Mouse (Mus musculus): Measurements from ENCODE around the gene Plch1. TPM values are rescaled to one million over a fixed set of nuclear protein-coding genes. Genes with fewer than 3 reads are reported as not detected.
A peak's percentile ranks its signal among the peaks of the same experiment; 100 is the strongest.

Gene Plch1
- polyA plus RNA-seq, 1 experiment from 2014 or later = 7.4 TPM

DNA sequence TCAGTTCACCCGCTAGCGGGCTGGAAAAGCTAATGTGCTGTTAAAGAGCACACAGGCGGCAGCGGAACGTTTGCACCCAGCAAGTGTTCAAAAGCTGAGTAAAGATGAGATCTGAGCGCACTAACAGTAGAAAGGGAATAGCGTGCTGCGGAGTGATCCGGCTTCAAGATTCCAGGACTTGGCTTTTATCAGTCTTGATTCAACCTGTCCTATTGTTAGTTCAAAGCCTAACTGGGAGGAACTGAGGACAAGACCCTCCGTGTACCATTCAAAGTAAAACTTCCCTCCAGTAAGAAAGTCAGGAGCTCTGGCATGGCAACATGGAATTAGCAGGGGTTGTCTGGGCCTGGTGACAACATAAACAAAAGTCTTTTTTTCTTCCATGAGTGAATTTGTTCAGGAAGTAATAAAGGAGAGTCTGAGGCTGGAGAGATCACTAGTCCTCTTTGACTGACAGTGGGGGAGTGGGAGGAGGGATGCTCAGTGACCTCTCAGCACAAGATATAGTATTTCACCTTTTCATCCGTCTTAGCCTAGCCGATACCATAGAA is 824 bp upstream of the Plch1 start:
- ATAC-seq (ENCODE audit: insufficient read depth, low FRiP score) = no peak
- Histone ChIP-seq H3K4me1 (ENCODE audit: control insufficient read depth, insufficient read depth, low read length) (peaks cover under 1% of the 10 kb centered on the region), H3K9ac (ENCODE audit: low read length) (no peak overlapping the region), H3K4me3 (replicated peaks; ENCODE audit: low read length) (peak overlapping the region; percentile 75), H3K4me2 (ENCODE audit: low read depth, low read length) (peak overlapping the region; percentile 94), H3K27me3 (ENCODE audit: control insufficient read depth, insufficient read depth, low read length) (no peaks in the 10 kb centered on the region; the same call in 1 of the 2 replicates), H3K9me3 (replicated peaks; ENCODE audit: control insufficient read depth, low read length) (no peaks in the 10 kb centered on the region), H3K27ac (ENCODE audit: low read length) (no peak overlapping the region), H3K36me3 (ENCODE audit: control insufficient read depth, insufficient read depth, low read length) (no peaks in the 10 kb centered on the region)
- WGBS = 7% methylated on average over 12 of the region's 12 CpGs

DNA sequence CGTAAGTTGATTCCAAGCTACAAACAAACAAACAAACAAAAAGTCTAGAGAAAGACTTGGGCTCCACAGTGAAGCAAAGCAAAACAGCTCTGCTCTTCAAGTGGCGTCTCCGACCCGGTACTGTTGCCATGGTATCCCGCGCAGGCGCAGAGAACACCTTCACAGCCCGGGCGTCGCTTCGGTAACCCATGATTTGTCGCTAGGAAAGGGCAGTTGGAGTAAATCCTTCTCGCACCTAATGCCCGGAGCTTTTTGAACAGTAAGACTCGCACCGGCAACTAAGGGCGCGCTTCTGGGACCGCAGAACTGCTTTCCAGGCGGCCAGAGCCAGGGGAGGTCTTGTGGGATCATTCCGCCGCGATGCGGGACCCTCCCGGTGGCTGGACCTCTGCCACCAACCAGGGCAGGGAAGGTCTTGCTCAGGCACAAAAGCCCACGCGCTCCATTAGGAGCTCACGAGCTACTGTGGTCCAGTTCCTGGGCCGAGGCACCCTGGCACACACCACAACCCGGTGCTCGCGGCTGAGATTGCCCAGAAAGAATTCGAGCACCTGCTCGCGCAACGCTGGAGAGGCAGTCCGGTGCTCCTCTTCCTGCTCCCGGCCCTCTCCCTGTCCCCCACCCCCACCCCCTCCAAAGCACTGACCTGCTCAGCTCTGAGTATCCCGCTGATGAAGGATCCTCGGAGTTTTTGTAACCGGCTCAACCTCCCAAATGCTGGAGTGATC is 527 bp downstream of the Plch1 start:
- Histone ChIP-seq H3K9me3 (replicated peaks; ENCODE audit: control insufficient read depth, low read length) (no peaks in the 10 kb centered on the region), H3K4me2 (ENCODE audit: low read depth, low read length) (peak overlapping the region; percentile 94), H3K27me3 (ENCODE audit: control insufficient read depth, insufficient read depth, low read length) (no peaks in the 10 kb centered on the region; the same call in 1 of the 2 replicates), H3K4me1 (ENCODE audit: control insufficient read depth, insufficient read depth, low read length) (no peaks in the 10 kb centered on the region), H3K4me3 (replicated peaks; ENCODE audit: low read length) (peak overlapping the region; percentile 75), H3K27ac (ENCODE audit: low read length) (peak overlapping the region; percentile 87), H3K36me3 (ENCODE audit: control insufficient read depth, insufficient read depth, low read length) (no peaks in the 10 kb centered on the region), H3K9ac (ENCODE audit: low read length) (peak overlapping the region; percentile 76)
- ATAC-seq (ENCODE audit: insufficient read depth, low FRiP score) = peak; percentile 84; the same call in 1 of the 2 replicates
- under 1% methylated on average over 41 of the region's 41 CpGs for WGBS

DNA sequence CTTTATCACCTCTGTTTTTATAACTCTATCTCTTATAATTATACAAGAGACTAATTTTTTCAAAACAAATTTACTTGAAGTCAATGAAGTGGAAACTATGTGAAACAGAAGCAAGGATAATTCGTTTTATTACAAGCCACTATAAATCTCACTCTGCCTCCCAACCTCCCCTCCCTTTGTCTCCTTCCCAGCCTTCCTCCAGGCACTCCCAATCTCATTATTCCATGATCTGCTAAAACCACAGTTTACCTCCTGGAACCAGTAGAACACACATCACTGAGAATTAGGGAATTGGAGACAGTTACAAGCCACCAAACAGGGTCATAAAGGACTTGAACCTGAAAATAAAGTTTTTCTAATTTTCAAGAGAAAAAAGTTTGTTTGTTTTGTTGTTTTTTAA is 2.1 kb downstream of the Plch1 start:
- H3K9ac ChIP-seq (ENCODE audit: low read length) = no peak overlapping the region
- no peaks in the 10 kb centered on the region; the same call in 1 of the 2 replicates for H3K27me3 ChIP-seq (ENCODE audit: control insufficient read depth, insufficient read depth, low read length)
- no peak overlapping the region for H3K4me3 ChIP-seq (replicated peaks; ENCODE audit: low read length)
- no peaks in the 10 kb centered on the region for H3K4me1 ChIP-seq (ENCODE audit: control insufficient read depth, insufficient read depth, low read length)
- no peak for ATAC-seq (ENCODE audit: insufficient read depth, low FRiP score)
- H3K36me3 ChIP-seq (ENCODE audit: control insufficient read depth, insufficient read depth, low read length) = no peaks in the 10 kb centered on the region
- WGBS = 17% methylated on average over 1 of the region's 1 CpGs
- 0 out of 2 replicates have a peak overlapping the region, but pooled peaks have one; percentile 94 for H3K4me2 ChIP-seq (ENCODE audit: low read depth, low read length)
- no peaks in the 10 kb centered on the region for H3K9me3 ChIP-seq (replicated peaks; ENCODE audit: control insufficient read depth, low read length)
- H3K27ac ChIP-seq (ENCODE audit: low read length) = no peak overlapping the region

DNA sequence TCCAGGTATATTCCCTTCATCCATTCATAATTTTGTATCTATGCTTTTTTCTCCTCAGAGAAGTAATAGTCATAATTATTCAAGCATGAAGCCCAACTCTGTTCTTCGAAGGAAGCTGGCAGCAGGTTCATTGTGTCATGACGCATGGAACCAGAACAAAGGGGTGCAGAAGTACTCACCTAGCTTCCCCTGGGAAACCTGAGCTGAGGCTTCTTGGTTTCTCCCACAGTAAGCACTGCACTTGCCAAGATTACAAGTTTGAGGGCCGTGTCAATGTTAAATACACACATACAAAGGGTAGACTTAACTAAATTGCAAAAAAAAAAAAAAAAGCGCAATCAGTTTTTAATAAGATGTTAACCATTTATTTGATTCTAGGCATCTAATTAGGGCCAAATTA is 3.0 kb downstream of the Plch1 start:
- Histone ChIP-seq H3K36me3 (ENCODE audit: control insufficient read depth, insufficient read depth, low read length) (no peaks in the 10 kb centered on the region), H3K4me2 (ENCODE audit: low read depth, low read length) (no peak overlapping the region), H3K27ac (ENCODE audit: low read length) (no peak overlapping the region), H3K27me3 (ENCODE audit: control insufficient read depth, insufficient read depth, low read length) (no peaks in the 10 kb centered on the region; the same call in 1 of the 2 replicates), H3K9ac (ENCODE audit: low read length) (no peak overlapping the region), H3K9me3 (replicated peaks; ENCODE audit: control insufficient read depth, low read length) (no peaks in the 10 kb centered on the region), H3K4me1 (ENCODE audit: control insufficient read depth, insufficient read depth, low read length) (no peaks in the 10 kb centered on the region), H3K4me3 (replicated peaks; ENCODE audit: low read length) (no peak overlapping the region)
- no peak for ATAC-seq (ENCODE audit: insufficient read depth, low FRiP score)
- WGBS = 78% methylated on average over 4 of the region's 4 CpGs

DNA sequence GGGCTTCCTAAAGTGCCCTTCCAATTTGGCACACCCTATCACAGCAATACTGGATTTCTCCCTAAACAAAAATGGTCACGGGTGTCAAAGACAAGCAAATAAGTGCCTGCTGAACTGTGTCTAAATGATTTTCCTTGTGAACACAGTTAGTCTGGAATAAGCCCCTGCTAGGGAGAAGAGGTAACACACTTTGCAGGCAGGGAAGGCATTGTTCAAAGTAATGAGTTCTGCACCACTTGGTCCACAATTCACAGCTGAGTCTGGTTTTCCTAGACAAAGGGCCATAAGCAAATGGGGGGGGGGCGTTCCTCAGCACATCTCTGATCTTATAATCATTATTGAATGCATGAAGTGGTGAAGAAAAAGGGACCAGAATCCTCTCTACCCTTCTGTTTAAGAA is 3.5 kb downstream of the Plch1 start:
- H3K9me3 ChIP-seq (replicated peaks; ENCODE audit: control insufficient read depth, low read length) = no peaks in the 10 kb centered on the region
- no peak overlapping the region for H3K9ac ChIP-seq (ENCODE audit: low read length)
- H3K4me2 ChIP-seq (ENCODE audit: low read depth, low read length) = no peak overlapping the region
- ATAC-seq (ENCODE audit: insufficient read depth, low FRiP score) = no peak
- 58% methylated on average over 2 of the region's 2 CpGs for WGBS
- no peaks in the 10 kb centered on the region for H3K36me3 ChIP-seq (ENCODE audit: control insufficient read depth, insufficient read depth, low read length)
- H3K4me3 ChIP-seq (replicated peaks; ENCODE audit: low read length) = no peak overlapping the region
- no peak overlapping the region for H3K27ac ChIP-seq (ENCODE audit: low read length)
- no peaks in the 10 kb centered on the region; the same call in 1 of the 2 replicates for H3K27me3 ChIP-seq (ENCODE audit: control insufficient read depth, insufficient read depth, low read length)
- H3K4me1 ChIP-seq (ENCODE audit: control insufficient read depth, insufficient read depth, low read length) = no peaks in the 10 kb centered on the region

DNA sequence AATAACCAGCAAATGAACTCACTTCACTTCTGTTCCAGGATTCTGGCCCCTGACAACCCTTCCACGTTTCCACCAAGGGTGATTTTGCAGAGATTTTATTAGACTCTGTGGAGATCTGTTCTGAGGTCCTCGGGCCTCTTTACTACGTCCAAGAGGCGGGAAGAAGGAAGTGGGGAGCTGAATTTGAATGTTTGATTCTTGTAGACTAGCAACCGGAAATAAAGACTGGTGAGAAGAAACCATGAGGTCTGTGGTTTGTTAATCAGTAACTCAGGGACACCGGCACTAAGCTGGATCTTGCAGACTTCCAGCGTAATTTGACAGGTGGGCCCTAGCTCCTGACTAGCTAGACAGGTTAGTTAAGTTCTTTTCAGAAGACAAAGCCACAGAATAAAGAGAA is 5.6 kb downstream of the Plch1 start:
- Histone ChIP-seq H3K4me1 (ENCODE audit: control insufficient read depth, insufficient read depth, low read length) (no peaks in the 10 kb centered on the region), H3K27ac (ENCODE audit: low read length) (peak overlapping the region; percentile 91), H3K4me2 (ENCODE audit: low read depth, low read length) (peak overlapping the region; percentile 40), H3K27me3 (ENCODE audit: control insufficient read depth, insufficient read depth, low read length) (no peaks in the 10 kb centered on the region; the same call in 1 of the 2 replicates), H3K4me3 (replicated peaks; ENCODE audit: low read length) (peak overlapping the region; percentile 44), H3K36me3 (ENCODE audit: control insufficient read depth, insufficient read depth, low read length) (no peaks in the 10 kb centered on the region), H3K9me3 (replicated peaks; ENCODE audit: control insufficient read depth, low read length) (no peaks in the 10 kb centered on the region), H3K9ac (ENCODE audit: low read length) (0 out of 2 replicates have a peak overlapping the region, but pooled peaks have one; percentile 28)
- ATAC-seq (ENCODE audit: insufficient read depth, low FRiP score) = peak; percentile 90
- 42% methylated on average over 7 of the region's 7 CpGs for WGBS

DNA sequence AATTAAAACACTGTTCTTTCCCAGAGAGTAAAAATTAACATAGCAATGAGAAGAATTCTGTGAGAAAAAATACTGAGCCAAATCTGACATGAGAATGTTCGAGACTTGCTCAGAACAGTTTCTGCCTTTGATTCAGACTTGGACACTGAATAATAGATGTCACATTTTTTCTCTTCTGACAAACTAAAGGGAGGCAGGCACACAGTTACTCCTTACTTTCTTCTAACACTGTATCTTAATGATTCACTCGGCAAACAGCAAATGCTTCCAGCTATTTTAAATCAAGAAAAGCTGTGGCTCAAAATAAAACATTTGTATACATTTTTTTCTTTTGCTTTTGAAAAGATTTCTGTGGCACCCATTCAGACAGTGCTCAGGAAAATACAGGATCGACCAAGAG is 7.1 kb downstream of the Plch1 start:
- ATAC-seq (ENCODE audit: insufficient read depth, low FRiP score) = no peak
- no peak overlapping the region for H3K27ac ChIP-seq (ENCODE audit: low read length)
- no peaks in the 10 kb centered on the region for H3K9me3 ChIP-seq (replicated peaks; ENCODE audit: control insufficient read depth, low read length)
- no peaks in the 10 kb centered on the region for H3K36me3 ChIP-seq (ENCODE audit: control insufficient read depth, insufficient read depth, low read length)
- WGBS = 34% methylated on average over 3 of the region's 3 CpGs
- 0 out of 2 replicates have a peak overlapping the region, but pooled peaks have one; percentile 25 for H3K4me3 ChIP-seq (replicated peaks; ENCODE audit: low read length)
- peak overlapping the region; percentile 43 for H3K4me2 ChIP-seq (ENCODE audit: low read depth, low read length)
- no peak overlapping the region for H3K9ac ChIP-seq (ENCODE audit: low read length)
- no peaks in the 10 kb centered on the region for H3K4me1 ChIP-seq (ENCODE audit: control insufficient read depth, insufficient read depth, low read length)
- no peaks in the 10 kb centered on the region; the same call in 1 of the 2 replicates for H3K27me3 ChIP-seq (ENCODE audit: control insufficient read depth, insufficient read depth, low read length)

DNA sequence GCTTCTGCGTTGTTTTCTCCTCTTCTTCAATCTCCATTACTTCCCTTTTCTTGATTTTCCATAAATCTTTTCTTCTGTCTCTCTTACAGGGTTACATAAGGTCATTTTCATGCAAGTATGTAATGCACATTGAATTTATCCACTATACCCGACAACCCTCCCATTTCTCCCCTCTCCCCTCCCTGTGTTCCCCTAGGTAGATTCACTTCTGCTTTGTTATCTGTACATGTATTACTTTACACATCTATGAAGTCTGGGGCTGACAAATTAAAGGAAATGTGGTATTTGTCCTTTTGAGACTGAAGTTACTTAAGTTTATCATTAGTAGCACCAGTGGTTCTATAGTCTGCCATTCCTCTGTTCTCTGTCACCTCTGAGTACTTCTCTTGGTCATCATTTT is 18.2 kb downstream of the Plch1 start:
- H3K4me2 ChIP-seq (ENCODE audit: low read depth, low read length) = no peak overlapping the region
- H3K36me3 ChIP-seq (ENCODE audit: control insufficient read depth, insufficient read depth, low read length) = no peaks in the 10 kb centered on the region; the same call in 1 of the 2 replicates
- ATAC-seq (ENCODE audit: insufficient read depth, low FRiP score) = no peak
- no peaks in the 10 kb centered on the region for H3K27me3 ChIP-seq (ENCODE audit: control insufficient read depth, insufficient read depth, low read length)
- no peak overlapping the region for H3K4me3 ChIP-seq (replicated peaks; ENCODE audit: low read length)
- no peaks in the 10 kb centered on the region for H3K4me1 ChIP-seq (ENCODE audit: control insufficient read depth, insufficient read depth, low read length)
- no peak overlapping the region for H3K27ac ChIP-seq (ENCODE audit: low read length)
- 0 out of 2 replicates have a peak, but pooled peaks cover 3% of the 10 kb centered on the region for H3K9me3 ChIP-seq (replicated peaks; ENCODE audit: control insufficient read depth, low read length)
- no peak overlapping the region for H3K9ac ChIP-seq (ENCODE audit: low read length)
- 78% methylated on average over 2 of the region's 2 CpGs for WGBS

DNA sequence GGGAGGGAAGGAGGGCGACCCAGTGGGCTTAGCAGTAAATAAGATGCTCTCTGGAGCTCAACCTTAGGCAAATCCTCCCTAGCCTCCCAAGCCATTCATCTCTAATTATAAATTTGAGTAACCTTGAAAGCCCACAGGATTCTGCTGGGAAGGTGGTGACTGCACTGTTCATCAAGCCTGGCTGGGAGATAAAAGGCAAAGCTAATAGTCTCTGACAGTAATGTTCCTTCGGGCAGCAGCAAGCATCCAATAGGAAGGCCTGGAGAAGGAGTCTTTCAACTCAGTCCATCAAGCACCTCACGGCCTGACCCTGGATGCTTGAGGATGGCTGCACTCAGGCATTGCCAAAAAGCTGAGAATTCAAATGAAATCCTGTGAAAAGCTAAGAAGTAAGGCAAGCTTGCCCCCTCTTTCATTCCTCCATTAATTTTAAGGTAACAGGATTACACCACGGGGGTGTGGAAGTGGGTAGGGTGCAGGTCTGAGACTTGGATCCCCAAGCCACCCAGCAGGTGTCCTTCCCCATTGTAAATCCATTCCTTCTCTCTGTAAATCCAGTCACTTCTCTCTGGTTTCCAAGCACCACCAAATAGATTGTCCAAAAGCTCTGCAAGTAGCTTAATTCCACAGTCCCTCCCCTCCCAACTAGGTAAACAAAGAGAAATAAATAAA is 20.1 kb downstream of the Plch1 start:
- Histone ChIP-seq H3K4me3 (replicated peaks; ENCODE audit: low read length) (no peak overlapping the region), H3K4me1 (ENCODE audit: control insufficient read depth, insufficient read depth, low read length) (no peaks in the 10 kb centered on the region), H3K27ac (ENCODE audit: low read length) (no peak overlapping the region), H3K9ac (ENCODE audit: low read length) (no peak overlapping the region), H3K27me3 (ENCODE audit: control insufficient read depth, insufficient read depth, low read length) (no peaks in the 10 kb centered on the region), H3K4me2 (ENCODE audit: low read depth, low read length) (no peak overlapping the region), H3K9me3 (replicated peaks; ENCODE audit: control insufficient read depth, low read length) (no peaks in the 10 kb centered on the region), H3K36me3 (ENCODE audit: control insufficient read depth, insufficient read depth, low read length) (no peaks in the 10 kb centered on the region)
- WGBS = 45% methylated on average over 4 of the region's 4 CpGs
- no peak for ATAC-seq (ENCODE audit: insufficient read depth, low FRiP score)
